Mouse (Mus musculus) hindbrain, embryonic 10.5 days (tissue): ENCODE measurements around the gene Ryr3. TPM values are rescaled to one million over a fixed set of nuclear protein-coding genes. Genes with fewer than 3 reads are reported as not detected.

ENCODE experiments used
- DNase-seq: peaks from one replicate; pipeline ENCODE4 v3.0.0-alpha.2; 2017; ENCODE audit warnings: low spot score
- H3K27ac ChIP-seq: fragments of 300-500 bp; sonication (generic); 2 replicates; pipeline ENCODE4 v1.5.1; 2016; ENCODE audit warnings: mild to moderate bottlenecking, moderate library complexity
- H3K27me3 ChIP-seq: fragments of 300-500 bp; sonication (generic); 2 replicates; pipeline ENCODE4 v1.6.1; 2016; ENCODE audit warnings: mild to moderate bottlenecking; ENCODE audit not compliant: poor library complexity, insufficient read depth, severe bottlenecking
- H3K36me3 ChIP-seq: fragments of 300-500 bp; sonication (generic); 2 replicates; pipeline ENCODE4 v1.6.1; 2016; ENCODE audit warnings: mild to moderate bottlenecking, moderate library complexity
- H3K4me1 ChIP-seq: fragments of 300-500 bp; sonication (generic); replicated peaks from 2 replicates; pipeline ENCODE4 v1.6.1; 2016; ENCODE audit warnings: mild to moderate bottlenecking
- H3K4me3 ChIP-seq: fragments of 300-500 bp; sonication (generic); 2 replicates; pipeline ENCODE4 v1.5.1; 2016; ENCODE audit warnings: mild to moderate bottlenecking, moderate library complexity
- H3K9me3 ChIP-seq: fragments of 300-500 bp; sonication (generic); 2 replicates; pipeline ENCODE4 v1.6.1; 2016; ENCODE audit warnings: mild to moderate bottlenecking, moderate library complexity
- WGBS: fragments of 180-500 bp; shearing (Covaris S2); methylation state at CpG from one replicate; pipeline ENCODE4 v1.1.7; 2016; 5-methylcytosine and 5-hydroxymethylcytosine counted together
- polyA plus RNA-seq: library from polyadenylated mRNA; unstranded; fragments of >200 nt; fragmentation: Nextera tagmentation; extraction: Ambion mirVana; gene quantifications from 2 replicates; pipeline ENCODE4 v1.2.1, GENCODE M21; 2016

The Ryr3 gene
- polyA plus RNA-seq, 1 experiment from 2014 or later: 0.47 TPM

DNA sequence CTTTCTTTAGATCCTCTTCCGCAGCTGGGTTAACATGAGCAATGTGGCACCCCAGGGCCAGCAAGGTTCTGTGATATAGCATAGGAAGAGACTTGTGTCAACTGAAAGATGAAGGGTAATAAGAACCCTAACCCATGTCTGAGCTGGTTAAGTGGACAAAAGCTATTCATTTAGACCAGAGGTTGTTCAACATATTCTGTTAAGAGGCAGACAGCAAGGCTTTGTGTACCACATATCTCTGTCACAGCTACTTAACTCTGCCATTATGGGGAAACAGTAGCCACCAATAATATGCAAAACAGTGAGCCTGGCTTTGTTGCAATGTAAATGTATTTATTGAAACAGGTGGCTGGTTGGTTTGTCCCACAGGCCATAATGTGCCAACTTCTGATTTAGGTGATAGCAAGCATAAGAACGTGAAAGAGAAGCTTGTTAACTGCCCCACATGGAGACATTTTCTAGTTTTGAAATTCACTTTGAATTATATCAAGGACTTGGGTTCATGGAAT, 350.8 kb downstream of the Ryr3 start:
- no peaks in the 10 kb centered on the region for H3K27me3 ChIP-seq
- no peak overlapping the region for H3K27ac ChIP-seq
- DNase-seq: no peak
- H3K36me3 ChIP-seq: no peaks in the 10 kb centered on the region
- no peaks in the 10 kb centered on the region for H3K9me3 ChIP-seq
- no peak overlapping the region for H3K4me3 ChIP-seq
- WGBS: 69% methylated on average over 2 of the region's 2 CpGs
- H3K4me1 ChIP-seq: peaks cover 9% of the 10 kb centered on the region

DNA sequence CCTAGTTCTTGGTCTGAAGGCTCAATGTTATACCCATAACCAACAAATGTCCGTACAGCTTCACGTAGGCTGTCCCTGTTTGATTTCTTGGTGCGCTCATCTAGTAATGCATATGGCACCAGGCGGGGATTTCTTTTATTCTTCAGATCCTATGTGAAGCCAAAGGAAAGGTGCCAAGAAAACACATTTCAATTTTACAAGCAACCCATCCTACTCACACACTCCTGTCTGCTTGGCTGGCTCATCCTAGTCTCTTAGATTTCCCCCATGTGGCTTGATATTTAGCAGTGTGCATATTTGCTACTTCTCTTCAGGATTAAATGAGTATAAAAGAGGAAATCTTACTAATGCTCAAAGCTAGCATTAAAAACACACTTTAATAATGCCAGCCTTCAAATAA, 355.1 kb downstream of the Ryr3 start:
- no peak for DNase-seq
- H3K4me3 ChIP-seq: no peak overlapping the region
- H3K36me3 ChIP-seq: no peaks in the 10 kb centered on the region
- peaks cover 9% of the 10 kb centered on the region for H3K4me1 ChIP-seq
- H3K27me3 ChIP-seq: no peaks in the 10 kb centered on the region
- no peak overlapping the region for H3K27ac ChIP-seq
- no peaks in the 10 kb centered on the region for H3K9me3 ChIP-seq
- 91% methylated on average over 4 of the region's 4 CpGs for WGBS

GRCm38 (mm10) chr2:112845583-112846512, 371.0 kb downstream of the Ryr3 start:
- Histone ChIP-seq H3K27me3 (no peaks in the 10 kb centered on the region), H3K36me3 (no peaks in the 10 kb centered on the region), H3K27ac (no peak overlapping the region), H3K9me3 (no peaks in the 10 kb centered on the region), H3K4me3 (no peak overlapping the region), H3K4me1 (no peaks in the 10 kb centered on the region)
- 61% methylated on average over 4 of the region's 4 CpGs for WGBS
- DNase-seq: no peak

- H3K9me3 ChIP-seq: no peaks in the 10 kb centered on the region
- H3K4me3 ChIP-seq: no peak overlapping the region
- H3K27ac ChIP-seq: no peak overlapping the region
- H3K27me3 ChIP-seq: no peaks in the 10 kb centered on the region
- DNase-seq: peak; percentile 27
- no peaks in the 10 kb centered on the region for H3K36me3 ChIP-seq
- no peaks in the 10 kb centered on the region for H3K4me1 ChIP-seq
- WGBS: 45% methylated on average over 3 of the region's 3 CpGs
These were observed 374.0 kb downstream of the Ryr3 start for GRCm38 (mm10) chr2:112842877-112843276.

DNA sequence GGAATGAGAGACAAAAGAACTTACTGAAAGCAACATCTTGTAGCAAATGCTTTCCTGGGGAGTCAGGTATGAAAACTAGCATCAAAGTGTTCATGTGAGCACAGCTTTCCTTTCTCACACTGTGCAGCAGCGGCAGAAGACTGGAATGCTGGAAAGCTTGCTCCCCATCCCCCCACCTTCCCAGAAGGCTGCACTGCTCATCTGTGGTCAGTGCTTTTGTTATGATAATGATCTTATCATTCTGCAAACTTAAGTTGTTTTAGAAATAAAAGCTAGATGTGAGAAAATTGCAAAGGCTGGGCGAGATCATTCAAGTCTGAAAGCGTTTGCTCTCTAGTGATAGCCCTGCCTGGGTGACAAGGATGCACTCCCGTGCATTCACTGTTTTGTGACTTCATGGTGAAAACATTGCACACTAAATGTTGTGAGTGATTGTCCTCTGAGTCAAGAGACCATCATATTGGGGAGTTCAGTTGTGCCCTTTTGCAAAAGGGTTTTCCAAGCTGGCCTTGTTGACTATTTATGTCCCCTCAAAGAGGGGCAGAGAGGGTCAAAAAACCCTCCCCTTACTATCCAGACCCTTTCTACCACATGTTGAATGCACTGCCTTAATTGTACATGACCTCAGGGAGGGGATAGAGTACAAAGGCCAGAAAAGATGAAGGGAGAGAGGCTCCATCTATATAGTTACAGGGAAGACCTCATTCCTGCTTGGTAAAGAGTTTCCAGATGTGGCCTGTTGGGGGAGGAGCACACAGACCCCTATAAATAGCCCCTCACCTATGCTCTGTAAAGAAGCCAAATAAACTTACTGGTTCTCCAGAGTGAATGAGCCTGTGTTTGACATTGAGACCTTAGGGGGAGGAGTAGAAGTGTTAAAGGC, 385.2 kb downstream of the Ryr3 start:
- no peaks in the 10 kb centered on the region for H3K36me3 ChIP-seq
- peak overlapping the region; percentile 46; the same call in 1 of the 2 replicates for H3K27ac ChIP-seq
- H3K9me3 ChIP-seq: no peaks in the 10 kb centered on the region
- 31% methylated on average over 4 of the region's 4 CpGs for WGBS
- peak; percentile 38 for DNase-seq
- H3K4me3 ChIP-seq: no peak overlapping the region; the same call in 1 of the 2 replicates
- H3K27me3 ChIP-seq: peaks cover 16% of the 10 kb centered on the region; the same call in 1 of the 2 replicates
- peaks cover 21% of the 10 kb centered on the region for H3K4me1 ChIP-seq

DNA sequence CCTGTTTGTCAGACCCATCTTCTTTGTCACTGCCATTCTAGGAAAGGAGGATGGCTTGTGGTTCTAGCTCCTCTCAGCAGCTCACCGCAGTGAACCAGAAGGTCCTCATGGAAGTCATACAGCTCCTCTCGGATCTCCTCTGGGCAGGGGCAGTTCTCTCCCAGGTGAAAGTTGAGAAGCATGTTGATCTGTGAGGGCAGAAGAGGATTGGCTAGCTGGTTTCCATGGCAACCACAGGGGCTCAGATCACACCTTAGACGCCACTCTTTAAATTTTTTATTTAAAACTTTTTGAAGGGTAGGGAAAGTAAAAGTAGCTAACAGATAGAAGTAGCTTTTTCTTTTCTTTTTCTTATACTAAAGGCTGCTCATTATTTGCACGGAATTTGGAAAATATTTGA, 390.3 kb downstream of the Ryr3 start:
- Histone ChIP-seq H3K27me3 (no peaks in the 10 kb centered on the region), H3K4me3 (no peak overlapping the region), H3K4me1 (peaks cover 11% of the 10 kb centered on the region), H3K9me3 (no peaks in the 10 kb centered on the region), H3K36me3 (no peaks in the 10 kb centered on the region), H3K27ac (no peak overlapping the region)
- WGBS: 39% methylated on average over 4 of the region's 4 CpGs
- peak; percentile 10 for DNase-seq

DNA sequence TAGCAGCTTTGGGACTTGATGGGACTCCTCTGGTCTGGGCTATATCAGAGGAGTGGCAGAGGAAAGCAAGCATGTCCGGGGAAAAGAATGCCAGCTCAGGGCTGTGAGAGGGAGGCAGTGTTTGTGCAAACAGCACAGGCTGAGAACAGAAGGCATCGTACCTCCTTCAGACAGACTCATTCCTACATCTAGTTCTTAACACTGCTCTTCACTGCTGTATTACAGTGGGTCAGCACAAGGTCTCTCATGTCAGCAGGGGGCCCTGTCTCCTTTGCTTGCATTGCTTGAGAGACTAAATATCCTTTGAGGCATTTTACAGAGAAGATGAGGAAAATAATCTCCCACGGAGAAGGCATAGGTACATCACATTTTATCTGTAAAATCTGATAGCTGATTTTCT, 394.2 kb downstream of the Ryr3 start:
- peak; percentile 5 for DNase-seq
- Histone ChIP-seq H3K27ac (no peak overlapping the region), H3K27me3 (no peaks in the 10 kb centered on the region), H3K4me1 (no peaks in the 10 kb centered on the region), H3K36me3 (no peaks in the 10 kb centered on the region), H3K9me3 (no peaks in the 10 kb centered on the region), H3K4me3 (no peak overlapping the region)
- 43% methylated on average over 3 of the region's 3 CpGs for WGBS

GRCm38 (mm10) chr2:112819059-112819458, 397.8 kb downstream of the Ryr3 start:
- no peaks in the 10 kb centered on the region for H3K4me1 ChIP-seq
- no peaks in the 10 kb centered on the region for H3K27me3 ChIP-seq
- H3K9me3 ChIP-seq: no peaks in the 10 kb centered on the region
- 65% methylated on average over 2 of the region's 2 CpGs for WGBS
- no peak overlapping the region for H3K27ac ChIP-seq
- no peaks in the 10 kb centered on the region for H3K36me3 ChIP-seq
- no peak for DNase-seq
- H3K4me3 ChIP-seq: no peak overlapping the region

DNA sequence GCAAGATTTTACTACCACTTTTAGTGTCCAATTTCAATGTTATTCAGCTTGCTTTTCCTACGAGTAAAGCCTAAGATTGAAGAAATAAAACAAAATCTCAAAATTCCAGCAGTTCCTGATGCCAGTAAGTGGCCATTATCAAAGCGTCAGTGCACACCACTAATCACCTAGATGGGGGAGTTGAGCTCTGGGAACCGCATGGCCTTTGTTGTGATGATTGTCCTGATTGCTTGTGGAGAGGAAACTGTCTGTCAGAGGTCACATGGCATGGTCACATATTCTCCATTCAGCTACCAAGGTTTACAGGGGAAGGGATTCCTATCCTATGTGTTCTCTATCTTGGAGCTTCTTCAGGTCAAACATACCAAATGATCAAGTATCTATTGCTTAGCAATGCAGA, 399.9 kb downstream of the Ryr3 start:
- Histone ChIP-seq H3K27me3 (no peaks in the 10 kb centered on the region), H3K4me3 (no peak overlapping the region), H3K36me3 (no peaks in the 10 kb centered on the region), H3K9me3 (no peaks in the 10 kb centered on the region), H3K27ac (no peak overlapping the region), H3K4me1 (no peaks in the 10 kb centered on the region)
- DNase-seq: no peak
- WGBS: 70% methylated on average over 3 of the region's 3 CpGs

- Histone ChIP-seq H3K36me3 (no peaks in the 10 kb centered on the region), H3K27me3 (no peaks in the 10 kb centered on the region), H3K27ac (no peak overlapping the region), H3K9me3 (no peaks in the 10 kb centered on the region), H3K4me3 (no peak overlapping the region), H3K4me1 (no peaks in the 10 kb centered on the region)
- WGBS: 86% methylated on average over 3 of the region's 3 CpGs
- DNase-seq: no peak
These were observed 400.9 kb downstream of the Ryr3 start for GRCm38 (mm10) chr2:112815960-112816359.

DNA sequence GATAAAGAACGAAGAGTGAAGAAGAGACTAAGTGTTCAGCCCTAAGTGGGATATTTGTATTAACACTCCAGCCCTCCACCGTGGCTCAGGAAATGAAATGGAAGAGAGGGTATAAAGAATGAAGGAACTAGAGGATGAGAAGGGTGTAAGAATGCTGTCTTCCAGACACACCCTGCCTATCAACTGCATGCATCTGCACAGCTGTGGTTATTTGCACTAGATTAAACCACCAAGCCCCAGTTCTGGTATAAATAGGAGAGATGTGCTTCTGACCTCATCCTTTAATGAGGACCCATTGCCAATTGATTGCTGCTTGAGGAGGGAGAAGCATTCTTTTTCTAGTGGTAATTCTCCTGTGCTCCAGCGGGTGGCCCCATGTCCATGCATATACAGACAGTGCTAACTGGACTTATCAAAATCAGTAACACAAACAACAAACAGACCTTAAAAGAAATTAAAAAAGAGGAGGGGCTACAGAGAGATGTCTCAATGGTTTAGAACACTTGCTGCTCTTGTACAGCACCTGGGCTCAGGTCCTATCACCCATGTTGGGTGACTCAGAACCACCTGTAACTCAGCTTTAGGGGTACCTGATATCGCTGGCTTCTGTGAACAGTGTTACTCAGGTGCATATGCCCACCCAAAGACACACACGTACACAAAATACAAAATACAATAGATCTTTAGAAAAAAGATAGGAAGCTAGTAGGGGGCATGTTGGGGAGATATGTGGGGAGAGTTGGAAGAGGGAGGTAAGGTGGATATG, 404.1 kb downstream of the Ryr3 start:
- Histone ChIP-seq H3K9me3 (no peaks in the 10 kb centered on the region), H3K4me3 (no peak overlapping the region), H3K4me1 (no peaks in the 10 kb centered on the region), H3K27me3 (no peaks in the 10 kb centered on the region), H3K27ac (no peak overlapping the region), H3K36me3 (no peaks in the 10 kb centered on the region)
- peak; percentile 23 for DNase-seq
- 67% methylated on average over 5 of the region's 5 CpGs for whole genome bisulfite sequencing

DNA sequence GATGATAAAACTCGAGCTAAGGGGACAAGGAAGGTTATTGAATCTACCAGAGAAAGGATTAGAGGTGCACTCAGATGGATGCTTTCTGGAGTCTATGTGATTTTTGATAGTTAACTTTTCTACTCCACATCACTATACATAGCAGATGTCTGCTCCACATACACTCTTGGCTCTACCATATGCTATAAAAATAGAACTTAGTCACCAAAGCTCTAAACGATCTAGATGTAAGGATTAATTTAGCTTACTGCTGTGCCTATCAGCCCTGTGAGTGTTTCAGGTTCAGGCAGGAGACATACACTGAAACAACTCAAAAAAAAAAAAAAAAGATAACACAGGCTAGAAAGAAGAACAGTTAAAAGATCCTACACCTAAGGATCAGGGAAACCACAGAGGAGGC, 410.9 kb downstream of the Ryr3 start:
- no peak for DNase-seq
- Histone ChIP-seq H3K36me3 (no peaks in the 10 kb centered on the region), H3K4me3 (no peak overlapping the region), H3K9me3 (no peaks in the 10 kb centered on the region), H3K27ac (no peak overlapping the region), H3K27me3 (no peaks in the 10 kb centered on the region), H3K4me1 (no peaks in the 10 kb centered on the region)
- WGBS: 81% methylated on average over 2 of the region's 2 CpGs
